In the genomic region with DNA sequence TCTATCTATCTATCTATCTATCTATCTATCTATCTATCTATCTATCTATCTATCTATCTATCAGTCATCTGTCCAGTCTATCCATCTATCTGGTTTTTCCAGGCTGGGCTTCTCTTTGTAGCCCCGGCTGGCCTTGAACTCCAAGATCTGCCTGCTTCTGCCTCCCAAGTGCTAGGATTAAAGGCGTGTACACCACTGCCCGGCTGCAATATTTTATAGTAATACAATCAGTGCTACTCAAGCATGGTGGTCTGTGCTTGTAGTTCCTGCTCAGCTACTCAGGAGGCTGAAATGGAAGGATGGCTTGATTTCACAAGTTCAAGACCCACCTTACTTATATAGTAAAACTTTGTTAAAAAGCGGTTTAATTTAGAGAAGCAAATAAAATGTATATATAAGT, we compare ENCODE assay signal across 3 mouse cellular contexts.
"Had no signal": no experiment of that assay in that cellular context is flagged by ENCODE, and none has a peak within 500 bp of the region (broad histone marks: within the 10 kb centered on the region; RNA-seq: fewer than 3 reads in every experiment).

No protein-coding gene starts in this region.

- H3K4me1 ChIP-seq: stomach, embryonic 15.5 days had no signal

- H3K27me3 ChIP-seq: neural tube, embryonic 13.5 days; neural tube, embryonic 15.5 days; stomach, embryonic 15.5 days had no signal

- H3K9me3 ChIP-seq: neural tube, embryonic 15.5 days; stomach, embryonic 15.5 days had no signal

- H3K36me3 ChIP-seq: neural tube, embryonic 13.5 days; neural tube, embryonic 15.5 days; stomach, embryonic 15.5 days had no signal
